Mouse (Mus musculus): ENCODE data around the gene H2-D1. TPM values are rescaled to one million over a fixed set of nuclear protein-coding genes. Genes with fewer than 3 reads are reported as not detected.
A peak's percentile ranks its signal among the peaks of the same experiment; 100 is the strongest.

Gene H2-D1
- polyA plus RNA-seq, 1 experiment from 2014 or later, result 21.5 TPM

- Histone ChIP-seq H3K4me3 (peak within 1 kb of the TSS; percentile 96), H3K4me1 (peaks cover 44% of the 10 kb centered on the region), H3K27ac (peak within 1 kb of the TSS; percentile 99), H3K4me2 (replicated peaks) (peak within 1 kb of the TSS; percentile 93), H3K9ac (peak within 1 kb of the TSS; percentile 100), H3K9me3 (no peaks in the 10 kb centered on the region), H3K27me3 (no peaks in the 10 kb centered on the region), H3K36me3 (peaks cover 35% of the 10 kb centered on the region)
- under 1% methylated on average over 69 of the region's 69 CpGs for WGBS
- ATAC-seq (ENCODE audit: insufficient number of reproducible peaks, insufficient read depth, low FRiP score, low TSS enrichment), result peak; percentile 84
These were observed 21.1 kb upstream of the H2-D1 start, which contains the start of gene Ddx39b for GRCm38 (mm10) chr17:35241305-35242014. Gene Ddx39b (plus strand): TSS chr17:35241746.

- Histone ChIP-seq H3K9ac (peak overlapping the region; percentile 100), H3K4me1 (peaks cover 46% of the 10 kb centered on the region)
These were observed 20.3 kb upstream of the H2-D1 start for GRCm38 (mm10) chr17:35242015-35242941.

GRCm38 (mm10) chr17:35243086-35243485 is 19.4 kb upstream of the H2-D1 start:
- 9% methylated on average over 16 of the region's 16 CpGs for WGBS
- H3K36me3 ChIP-seq, result peaks cover 51% of the 10 kb centered on the region
- H3K9ac ChIP-seq, result peak overlapping the region; percentile 100
- no peaks in the 10 kb centered on the region for H3K9me3 ChIP-seq
- peak overlapping the region; percentile 93 for H3K4me2 ChIP-seq (replicated peaks)
- ATAC-seq (ENCODE audit: insufficient number of reproducible peaks, insufficient read depth, low FRiP score, low TSS enrichment), result no peak
- H3K4me3 ChIP-seq, result peak overlapping the region; percentile 96
- H3K4me1 ChIP-seq, result peaks cover 46% of the 10 kb centered on the region
- H3K27ac ChIP-seq, result peak overlapping the region; percentile 99
- no peaks in the 10 kb centered on the region for H3K27me3 ChIP-seq

More at GRCm38 (mm10) chr17:35242015-35242941, 20.3 kb upstream of the H2-D1 start:
- Histone ChIP-seq H3K27ac (peak overlapping the region; percentile 99), H3K9me3 (no peaks in the 10 kb centered on the region), H3K4me3 (peak overlapping the region; percentile 96), H3K36me3 (peaks cover 43% of the 10 kb centered on the region), H3K27me3 (no peaks in the 10 kb centered on the region), H3K4me2 (replicated peaks) (peak overlapping the region; percentile 93)
- WGBS, result under 1% methylated on average over 55 of the region's 55 CpGs
- peak; percentile 10; the same call in 1 of the 2 replicates for ATAC-seq (ENCODE audit: insufficient number of reproducible peaks, insufficient read depth, low FRiP score, low TSS enrichment)

- Histone ChIP-seq H3K4me3 (peak overlapping the region; percentile 96), H3K9ac (peak overlapping the region; percentile 100), H3K9me3 (no peaks in the 10 kb centered on the region), H3K27ac (no peak overlapping the region), H3K36me3 (peaks cover 70% of the 10 kb centered on the region), H3K27me3 (no peaks in the 10 kb centered on the region), H3K4me1 (peaks cover 46% of the 10 kb centered on the region), H3K4me2 (replicated peaks) (peak overlapping the region; percentile 93)
- ATAC-seq (ENCODE audit: insufficient number of reproducible peaks, insufficient read depth, low FRiP score, low TSS enrichment), result no peak
- whole genome bisulfite sequencing, result 87% methylated on average over 2 of the region's 2 CpGs
These were observed 17.5 kb upstream of the H2-D1 start for GRCm38 (mm10) chr17:35244999-35245398.

GRCm38 (mm10) chr17:35245731-35246623 is 16.6 kb upstream of the H2-D1 start:
- Histone ChIP-seq H3K4me3 (peak overlapping the region; percentile 96; the same call in 1 of the 2 replicates), H3K4me2 (replicated peaks) (peak overlapping the region; percentile 93; the same call in 1 of the 2 replicates), H3K36me3 (peaks cover 80% of the 10 kb centered on the region), H3K27ac (no peak overlapping the region), H3K9ac (no peak overlapping the region), H3K27me3 (no peaks in the 10 kb centered on the region), H3K9me3 (no peaks in the 10 kb centered on the region), H3K4me1 (peaks cover 38% of the 10 kb centered on the region)
- WGBS, result 81% methylated on average over 15 of the region's 15 CpGs
- no peak for ATAC-seq (ENCODE audit: insufficient number of reproducible peaks, insufficient read depth, low FRiP score, low TSS enrichment)

- ATAC-seq (ENCODE audit: insufficient number of reproducible peaks, insufficient read depth, low FRiP score, low TSS enrichment), result no peak
- no peaks in the 10 kb centered on the region for H3K27me3 ChIP-seq
- no peak overlapping the region for H3K4me3 ChIP-seq
- no peak overlapping the region for H3K9ac ChIP-seq
- WGBS, result 90% methylated on average over 7 of the region's 7 CpGs
- H3K4me1 ChIP-seq, result peaks cover 38% of the 10 kb centered on the region
- 0 out of 2 replicates have a peak overlapping the region, but pooled peaks have one; percentile 11 for H3K27ac ChIP-seq
- H3K4me2 ChIP-seq (replicated peaks), result no peak overlapping the region
- no peaks in the 10 kb centered on the region for H3K9me3 ChIP-seq
- H3K36me3 ChIP-seq, result peaks cover 89% of the 10 kb centered on the region
These were observed 15.4 kb upstream of the H2-D1 start for GRCm38 (mm10) chr17:35247144-35247543.

GRCm38 (mm10) chr17:35248986-35249385 is 13.5 kb upstream of the H2-D1 start:
- H3K9me3 ChIP-seq, result no peaks in the 10 kb centered on the region
- 89% methylated on average over 14 of the region's 14 CpGs for WGBS
- no peak overlapping the region for H3K4me2 ChIP-seq (replicated peaks)
- H3K27ac ChIP-seq, result no peak overlapping the region
- no peak overlapping the region for H3K9ac ChIP-seq
- H3K36me3 ChIP-seq, result peaks cover 98% of the 10 kb centered on the region
- ATAC-seq (ENCODE audit: insufficient number of reproducible peaks, insufficient read depth, low FRiP score, low TSS enrichment), result no peak
- peaks cover 29% of the 10 kb centered on the region for H3K4me1 ChIP-seq
- H3K4me3 ChIP-seq, result no peak overlapping the region
- H3K27me3 ChIP-seq, result no peaks in the 10 kb centered on the region

- H3K27ac ChIP-seq, result no peak overlapping the region
- no peak overlapping the region for H3K9ac ChIP-seq
- WGBS, result 89% methylated on average over 19 of the region's 19 CpGs
- H3K4me3 ChIP-seq, result no peak overlapping the region
- H3K4me2 ChIP-seq (replicated peaks), result no peak overlapping the region
- H3K27me3 ChIP-seq, result no peaks in the 10 kb centered on the region
- H3K36me3 ChIP-seq, result peaks cover 94% of the 10 kb centered on the region
- peaks cover 23% of the 10 kb centered on the region for H3K4me1 ChIP-seq
- H3K9me3 ChIP-seq, result no peaks in the 10 kb centered on the region
- ATAC-seq (ENCODE audit: insufficient number of reproducible peaks, insufficient read depth, low FRiP score, low TSS enrichment), result no peak
These were observed 12.9 kb upstream of the H2-D1 start for GRCm38 (mm10) chr17:35249451-35250197.

- H3K27ac ChIP-seq, result no peak overlapping the region
- peaks cover 13% of the 10 kb centered on the region for H3K4me1 ChIP-seq
- H3K4me2 ChIP-seq (replicated peaks), result no peak overlapping the region
- H3K4me3 ChIP-seq, result no peak overlapping the region
- H3K9ac ChIP-seq, result no peak overlapping the region
- no peak for ATAC-seq (ENCODE audit: insufficient number of reproducible peaks, insufficient read depth, low FRiP score, low TSS enrichment)
- WGBS, result 89% methylated on average over 3 of the region's 3 CpGs
- no peaks in the 10 kb centered on the region for H3K9me3 ChIP-seq
- no peaks in the 10 kb centered on the region for H3K27me3 ChIP-seq
- peaks cover 85% of the 10 kb centered on the region for H3K36me3 ChIP-seq
These were observed 12.0 kb upstream of the H2-D1 start for GRCm38 (mm10) chr17:35250348-35251120.

- H3K4me1 ChIP-seq, result peaks cover 6% of the 10 kb centered on the region
- H3K36me3 ChIP-seq, result peaks cover 78% of the 10 kb centered on the region
- no peak for ATAC-seq (ENCODE audit: insufficient number of reproducible peaks, insufficient read depth, low FRiP score, low TSS enrichment)
- H3K27ac ChIP-seq, result no peak overlapping the region
- H3K9me3 ChIP-seq, result no peaks in the 10 kb centered on the region
- 82% methylated on average over 15 of the region's 15 CpGs for WGBS
- no peak overlapping the region for H3K9ac ChIP-seq
- H3K27me3 ChIP-seq, result no peaks in the 10 kb centered on the region
- no peak overlapping the region for H3K4me3 ChIP-seq
- no peak overlapping the region for H3K4me2 ChIP-seq (replicated peaks)
These were observed 11.3 kb upstream of the H2-D1 start for GRCm38 (mm10) chr17:35251162-35251719.
